Mouse (Mus musculus) frontal cortex, postnatal 25 days (tissue): ENCODE results near the gene Fam160a2.

ENCODE experiments used
- DNase-seq, 2 experiments: peaks; one replicate each; pipeline ENCODE4 v3.0.0; 2022; ENCODE audit warnings: low spot score in 2 of 2

The Fam160a2 gene

GRCm38 (mm10) chr7:105399935-105400624 lies at the start of gene Fam160a2:
Gene Fam160a2, minus strand, starts transcription at chr7:105400054.
- DNase-seq: peak; percentile 97 to 99

GRCm38 (mm10) chr7:105445076-105445475 lies 45.2 kb upstream of the Fam160a2 start:
- DNase-seq: no peak

DNA sequence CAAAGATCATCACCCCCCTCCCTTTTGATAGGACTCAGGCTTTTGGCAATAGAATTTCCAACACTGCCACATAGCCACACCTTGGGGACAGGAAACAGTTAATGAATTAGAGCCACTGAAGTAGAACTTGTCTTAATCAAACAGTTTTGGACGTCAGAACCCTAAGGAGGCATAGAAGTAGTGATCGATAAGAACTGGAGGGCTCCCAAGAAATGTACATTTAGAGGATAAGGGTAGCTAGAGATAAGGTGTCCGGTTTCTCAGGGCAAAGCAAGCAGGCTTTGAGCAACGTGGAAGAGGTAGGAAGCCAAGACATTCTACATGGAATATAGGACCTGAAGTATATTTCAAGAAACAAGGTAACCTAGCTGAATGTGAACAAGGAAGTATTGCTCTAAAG lies 41.6 kb upstream of the Fam160a2 start:
- no peak for DNase-seq

DNA sequence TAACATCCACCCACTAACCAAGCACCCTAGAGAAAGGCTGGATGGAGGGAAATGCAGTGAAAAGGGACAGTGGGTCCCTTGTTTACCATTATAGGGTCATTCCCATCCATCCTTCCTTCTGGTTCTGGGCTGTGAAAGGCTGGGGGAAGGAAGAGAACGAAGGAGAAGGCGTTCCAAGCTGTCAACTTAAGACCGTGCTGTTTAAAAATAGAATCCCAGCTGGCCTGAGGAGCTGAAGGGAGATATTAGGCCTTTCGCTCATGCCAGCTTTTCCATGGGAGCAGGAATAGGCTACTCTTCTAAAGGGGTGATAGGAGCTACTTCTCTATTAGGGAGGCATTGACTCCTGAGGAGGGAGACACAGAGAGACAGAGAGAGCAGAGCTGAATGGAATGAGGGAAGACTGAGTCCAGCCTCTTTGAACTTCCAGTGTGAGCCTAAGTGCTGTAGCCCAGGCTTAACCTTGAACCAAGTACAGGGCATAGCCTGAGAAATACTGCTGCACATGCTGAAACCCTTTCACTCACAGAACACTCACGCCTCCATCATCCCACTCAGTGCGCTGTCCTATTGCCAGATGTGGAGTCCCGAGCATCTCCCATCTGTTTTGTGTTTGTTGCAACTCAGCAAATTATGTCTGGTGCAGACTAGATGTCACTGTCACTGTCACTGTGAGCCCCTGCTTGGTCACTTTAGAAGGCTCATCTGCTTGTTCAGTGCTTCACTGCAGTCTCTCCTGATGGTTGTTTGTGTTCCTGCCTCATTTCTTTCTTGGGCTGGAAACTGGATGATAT lies 38.3 kb upstream of the Fam160a2 start:
- no peak for DNase-seq

GRCm38 (mm10) chr7:105434798-105435197 lies 34.9 kb upstream of the Fam160a2 start:
- DNase-seq: no peak

DNA sequence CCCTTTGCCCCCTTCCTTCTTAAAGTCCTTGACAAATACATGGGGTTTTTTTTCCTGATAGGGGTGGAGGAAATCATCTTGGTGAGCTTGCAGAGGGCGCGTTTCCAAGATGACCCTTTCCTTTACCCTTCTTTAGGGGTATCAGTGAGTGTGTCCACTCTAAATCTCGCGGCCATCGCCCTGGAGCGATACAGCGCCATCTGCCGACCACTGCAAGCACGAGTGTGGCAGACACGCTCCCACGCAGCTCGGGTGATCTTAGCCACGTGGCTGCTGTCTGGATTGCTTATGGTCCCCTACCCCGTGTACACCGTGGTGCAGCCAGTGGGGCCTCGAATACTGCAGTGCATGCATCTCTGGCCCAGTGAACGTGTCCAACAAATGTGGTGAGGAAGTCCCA lies 34.0 kb upstream of the Fam160a2 start:
- DNase-seq: no peak

- DNase-seq: no peak
Observed at GRCm38 (mm10) chr7:105432058-105432457, 32.2 kb upstream of the Fam160a2 start.

DNA sequence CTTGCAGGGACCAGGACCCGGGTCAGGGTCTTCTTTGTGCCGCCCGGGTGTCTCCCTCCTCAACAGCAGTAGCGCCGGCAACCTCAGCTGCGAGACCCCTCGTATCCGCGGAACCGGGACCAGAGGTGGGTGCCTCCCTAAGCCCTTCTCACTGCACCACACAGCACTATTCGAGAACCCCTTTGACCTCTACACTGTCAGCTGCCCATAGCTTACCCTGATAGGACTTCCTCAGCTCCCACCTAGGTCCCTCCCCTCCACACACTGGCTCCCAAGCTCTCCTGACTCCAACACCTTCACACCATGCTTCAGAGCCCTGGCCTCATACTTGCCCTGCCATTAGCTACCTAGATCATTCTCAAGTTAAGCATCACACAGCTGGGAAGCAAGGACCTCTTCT lies 26.2 kb upstream of the Fam160a2 start:
- DNase-seq: no peak

DNA sequence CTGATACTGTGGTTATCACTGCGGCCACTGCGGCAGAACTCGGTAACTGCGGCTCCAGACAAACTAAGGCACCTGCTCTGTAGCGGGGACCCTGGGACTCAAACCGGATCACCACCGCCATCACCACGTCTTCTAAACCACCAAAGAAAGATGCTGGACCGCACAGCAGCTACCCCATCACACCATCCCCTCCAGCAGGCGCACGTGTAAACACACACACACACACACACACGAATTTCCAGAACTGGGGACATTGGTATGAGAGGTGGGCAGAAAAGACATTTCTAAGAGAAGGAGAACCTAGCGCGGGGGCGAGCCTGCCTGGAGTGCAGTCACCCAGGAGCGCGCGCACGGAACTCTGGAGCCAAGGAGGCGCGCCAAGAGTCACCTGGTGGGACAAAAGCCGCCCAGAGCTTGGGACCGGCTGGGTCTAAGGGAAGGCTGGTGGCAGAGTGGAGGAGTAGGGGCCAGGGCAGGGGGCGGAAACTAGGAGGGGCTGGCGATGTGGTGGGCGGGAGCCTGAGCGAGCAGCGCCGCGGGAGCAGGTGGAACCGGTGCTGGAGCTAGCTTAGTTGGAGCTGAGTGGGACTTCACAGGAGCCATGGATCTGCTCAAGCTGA lies 25.7 kb upstream of the Fam160a2 start, which contains the start of gene Cckbr:
Gene Cckbr, plus strand, starts transcription at position 308 of the 620 bp plus-strand sequence.
- peak in 1 of 2 experiments; percentile 44 for DNase-seq

DNA sequence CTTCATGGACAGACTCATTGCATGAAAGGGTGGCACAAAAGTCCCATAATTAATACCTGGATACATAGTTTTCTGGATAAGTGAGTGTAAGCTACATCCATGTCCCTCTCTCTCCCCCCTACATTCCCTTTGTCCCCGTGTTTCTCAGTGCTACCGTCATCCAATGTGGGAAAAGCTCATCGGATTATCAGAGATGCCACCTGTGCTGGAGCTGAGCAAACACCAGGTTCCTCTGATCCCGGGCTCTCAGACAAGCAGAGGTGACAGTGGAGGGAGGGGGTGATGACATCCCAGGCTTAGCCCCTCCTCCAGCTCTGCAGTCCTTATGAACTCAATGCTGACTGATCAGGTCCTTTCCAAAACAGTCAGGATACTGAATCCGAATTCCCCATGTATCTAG lies 24.5 kb upstream of the Fam160a2 start:
- no peak for DNase-seq

DNA sequence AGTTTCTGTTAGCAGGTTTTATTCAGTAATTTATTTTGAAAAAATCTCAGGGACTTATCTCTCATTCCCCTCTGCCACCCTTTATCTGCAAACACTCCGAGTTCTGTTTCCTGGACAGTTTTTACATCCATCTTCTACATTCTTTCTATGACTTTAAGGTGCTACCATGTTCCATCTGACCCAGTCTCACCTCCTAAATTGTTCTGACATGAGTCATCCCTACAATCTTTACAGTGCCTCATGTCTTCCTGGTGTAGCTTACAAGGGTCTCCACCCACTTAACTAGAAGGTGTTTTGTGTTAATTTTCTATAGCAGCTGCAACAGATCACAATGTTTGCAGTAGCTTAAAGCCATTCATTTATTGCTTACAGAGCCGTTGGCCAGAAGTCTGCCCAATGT lies 21.0 kb upstream of the Fam160a2 start:
- no peak for DNase-seq

- no peak for DNase-seq
Observed at GRCm38 (mm10) chr7:105418106-105418505, 18.3 kb upstream of the Fam160a2 start.

GRCm38 (mm10) chr7:105416529-105416928 lies 16.7 kb upstream of the Fam160a2 start:
- DNase-seq: no peak

GRCm38 (mm10) chr7:105414385-105414784 lies 14.5 kb upstream of the Fam160a2 start:
- DNase-seq: no peak

- DNase-seq: peak; percentile 84 to 95
Observed at GRCm38 (mm10) chr7:105411874-105412632, 12.2 kb upstream of the Fam160a2 start.

DNA sequence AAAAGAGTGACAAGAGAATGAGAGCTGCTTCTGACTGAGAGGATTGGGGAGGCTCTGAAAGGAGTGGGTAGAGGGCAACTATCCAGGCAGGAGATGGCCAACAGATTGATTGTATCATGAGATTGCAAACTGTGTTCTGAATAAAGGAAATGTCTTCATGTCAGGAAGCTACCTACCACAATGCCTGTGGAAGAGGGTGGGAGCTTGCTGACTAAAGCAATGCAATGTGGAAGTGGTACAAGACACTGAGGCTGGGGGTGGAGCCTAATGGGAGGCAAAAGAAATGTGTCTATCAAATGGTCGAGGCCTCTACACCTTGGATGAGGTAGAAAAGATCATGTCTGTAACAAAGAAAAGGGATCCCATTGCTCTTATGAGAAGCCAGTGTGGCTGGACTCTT lies 6.5 kb upstream of the Fam160a2 start:
- no peak for DNase-seq

GRCm38 (mm10) chr7:105404268-105404667 lies 4.4 kb upstream of the Fam160a2 start, which contains the start of gene Cnga4:
Gene Cnga4, plus strand, starts transcription at chr7:105404568.
- no peak for DNase-seq

- DNase-seq: no peak
Observed at GRCm38 (mm10) chr7:105399058-105399934, 558 bp downstream of the Fam160a2 start.

GRCm38 (mm10) chr7:105396126-105396525 lies 3.7 kb downstream of the Fam160a2 start:
- DNase-seq: no peak

DNA sequence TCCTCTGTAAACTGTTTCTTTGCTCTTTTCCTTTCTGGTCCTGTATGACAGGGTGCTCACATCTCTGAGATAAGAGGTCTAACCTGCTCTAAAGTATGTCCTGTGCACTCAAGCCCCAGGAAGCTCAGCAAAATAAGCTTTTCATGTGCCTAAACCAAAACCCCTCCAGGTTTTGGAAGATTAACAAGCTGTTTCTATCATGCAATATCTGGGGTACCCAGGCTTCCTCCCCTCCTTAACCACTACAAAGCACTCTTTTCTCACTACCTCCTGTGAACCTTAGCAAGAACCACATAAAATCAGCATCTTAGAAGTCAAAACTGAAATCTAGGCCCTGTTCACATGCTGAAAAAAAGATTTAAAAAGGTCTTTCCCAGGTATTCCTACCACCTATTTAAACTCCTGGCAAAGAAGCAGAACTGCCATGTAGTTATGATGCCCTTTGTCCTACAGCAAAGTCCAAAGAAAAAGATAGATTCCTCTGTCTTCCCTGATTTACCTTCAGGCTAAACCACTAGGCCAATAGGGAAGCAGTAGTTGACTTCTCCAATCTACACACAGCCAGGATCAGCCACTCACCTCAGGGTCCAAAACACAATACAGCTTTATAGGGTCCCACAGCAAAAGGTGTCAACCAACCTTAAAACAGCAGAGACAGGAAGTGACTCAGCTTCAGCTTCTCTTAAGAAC lies 4.6 kb downstream of the Fam160a2 start:
- no peak for DNase-seq
